Mouse (Mus musculus) left cerebral cortex, adult 9 months (tissue): ENCODE measurements around the gene Ppp5c.

Experiments
- DNase-seq, 2 experiments: peaks; one replicate each; pipeline ENCODE4 v3.0.0; 2022; ENCODE audit warnings: low spot score in 2 of 2

The Ppp5c gene

DNA sequence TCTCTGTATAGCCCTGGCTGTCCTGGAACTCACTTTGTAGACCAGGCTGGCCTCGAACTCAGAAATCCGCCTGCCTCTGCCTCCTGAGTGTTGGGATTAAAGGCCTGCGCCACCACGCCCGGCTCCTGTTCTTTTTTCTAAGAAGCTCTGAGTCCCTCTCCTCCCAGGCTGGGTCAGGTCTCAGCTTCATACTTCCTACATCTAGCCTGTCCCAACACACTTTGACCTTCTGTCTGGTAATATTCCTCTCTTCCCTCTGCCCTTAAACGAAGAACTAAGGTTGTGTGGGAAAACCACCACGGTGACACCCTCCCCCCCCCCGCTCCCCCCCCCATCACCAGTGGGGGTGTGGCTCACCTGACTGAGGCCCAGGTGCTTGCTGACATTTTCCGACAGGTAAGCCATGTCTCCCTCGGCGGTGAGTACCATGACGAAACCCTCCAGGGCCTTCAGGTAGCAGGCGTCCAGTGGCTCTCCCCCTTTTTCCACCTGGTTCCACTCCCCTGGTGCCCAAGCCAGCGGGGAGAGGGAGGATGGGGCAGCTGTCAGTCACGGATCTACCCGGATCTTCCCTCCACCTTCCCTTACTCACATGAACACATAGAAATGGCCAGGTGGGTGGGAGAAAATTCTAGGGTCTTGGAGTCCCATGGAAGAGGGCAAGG lies 26.7 kb upstream of the Ppp5c start:
- DNase-seq: no peak

DNA sequence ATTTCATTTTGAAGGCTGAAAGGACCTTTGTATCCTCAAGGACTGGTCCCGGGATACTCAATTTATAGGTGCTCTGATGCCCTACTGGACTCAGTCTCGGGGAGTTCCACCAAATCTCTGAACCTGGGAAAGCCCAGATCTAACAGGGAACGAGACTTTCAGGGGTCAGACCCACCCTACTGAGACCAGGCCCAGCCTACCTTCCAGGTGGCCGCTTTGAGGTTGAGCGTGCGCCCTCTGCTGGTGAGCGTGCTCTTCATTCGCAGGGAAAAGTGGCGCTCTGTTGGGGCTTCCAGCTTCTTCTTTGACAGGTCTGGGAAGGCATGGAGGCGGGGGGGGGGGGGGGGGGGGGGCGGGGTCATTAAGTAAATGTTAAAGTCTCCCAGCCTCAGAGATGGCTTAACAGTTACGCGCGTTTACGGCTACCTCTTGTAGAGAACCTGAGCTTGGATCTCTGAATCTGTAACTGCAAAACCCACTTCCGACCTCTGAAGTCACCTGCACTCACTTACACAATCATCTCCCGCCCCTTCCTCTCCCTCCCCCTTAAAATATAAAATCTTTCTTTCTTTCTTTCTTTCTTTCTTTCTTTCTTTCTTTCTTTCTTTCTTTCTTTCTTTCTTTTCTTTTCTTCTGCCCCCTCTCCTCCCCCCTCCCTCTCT lies 23.3 kb upstream of the Ppp5c start:
- DNase-seq: peak in 1 of 2 experiments; percentile 61

DNA sequence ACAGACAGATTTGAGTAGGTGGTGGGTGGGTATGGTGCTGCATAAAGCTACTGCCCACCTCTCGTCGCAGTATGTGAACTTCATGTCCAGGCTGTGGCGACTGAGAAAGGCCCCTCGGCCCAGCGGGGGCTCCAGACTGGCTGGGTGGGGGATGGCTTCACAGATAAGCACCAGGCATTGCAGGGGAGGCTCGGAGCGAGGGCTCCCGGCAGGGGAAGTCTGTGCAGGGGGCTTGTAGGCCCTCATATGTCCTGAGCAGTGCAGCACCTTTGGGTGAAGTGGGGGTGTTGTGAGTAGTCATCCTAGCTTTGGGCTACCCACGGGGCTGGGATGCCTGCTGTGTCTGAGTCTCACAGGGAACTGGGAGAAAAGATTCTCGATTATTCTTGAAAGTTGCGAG lies 22.8 kb upstream of the Ppp5c start:
- DNase-seq: no peak

DNA sequence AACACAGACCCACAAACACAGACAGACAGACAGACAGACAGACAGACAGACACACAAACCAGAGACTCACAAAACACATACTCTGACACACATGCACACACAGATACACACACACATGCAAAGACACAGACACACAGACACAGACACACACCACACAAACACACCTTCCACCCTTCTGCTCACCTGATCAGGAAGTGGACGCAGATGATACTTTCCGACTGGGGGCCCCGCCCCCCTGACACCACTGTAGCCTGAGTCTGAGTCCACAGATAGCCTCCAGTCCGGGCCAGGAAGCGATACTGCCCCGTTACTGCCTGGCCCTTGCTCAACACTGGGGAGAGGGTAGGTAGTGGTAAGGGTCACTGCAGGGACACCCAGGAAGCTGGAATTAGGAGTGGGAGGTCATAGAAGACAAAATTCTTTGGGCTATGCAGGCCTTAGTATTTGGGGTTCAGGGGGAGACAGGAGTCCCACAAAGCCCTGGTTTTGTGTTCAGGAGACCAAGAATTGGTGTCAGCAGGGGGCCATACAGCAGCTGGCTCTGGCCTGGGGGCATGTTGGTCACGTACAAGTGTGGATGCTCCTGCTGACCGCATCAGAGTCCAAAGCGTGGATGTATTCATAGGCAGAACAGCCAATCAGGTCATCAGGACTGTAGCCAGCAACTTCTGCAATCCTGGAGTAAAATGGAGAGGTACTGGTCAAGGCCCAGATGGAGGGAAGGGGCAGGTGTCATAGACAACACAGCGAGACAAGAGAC lies 20.9 kb upstream of the Ppp5c start:
- DNase-seq: no peak

DNA sequence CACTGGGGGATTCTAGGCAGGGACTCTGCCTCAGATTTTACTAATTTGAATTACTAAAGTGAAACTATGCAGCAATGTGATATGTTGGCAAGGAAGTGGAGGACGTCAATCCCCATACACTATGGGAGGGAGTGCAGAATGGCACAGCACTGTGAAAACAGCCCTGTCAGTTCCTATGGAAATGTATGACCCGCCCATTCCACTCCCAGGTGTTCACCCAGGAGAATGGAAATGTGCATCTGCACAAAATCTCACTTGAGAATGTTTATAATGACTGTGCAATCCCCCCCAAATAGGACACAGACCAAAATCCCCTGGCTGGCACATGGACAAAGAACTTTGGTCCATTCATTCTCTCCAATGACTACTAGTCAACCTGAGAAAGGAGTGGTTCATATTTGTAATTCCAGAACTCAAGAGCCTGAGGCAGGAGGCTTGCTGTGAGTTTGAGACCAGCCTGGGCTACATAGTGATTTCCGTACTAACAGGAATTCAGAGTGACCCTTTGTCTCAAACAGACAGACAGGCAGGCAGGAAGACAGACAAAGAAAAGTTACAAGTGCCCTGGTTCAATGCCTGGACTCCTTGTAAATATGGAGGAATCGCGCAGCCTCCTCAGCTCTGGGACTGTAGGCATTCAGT lies 19.4 kb upstream of the Ppp5c start:
- DNase-seq: no peak

DNA sequence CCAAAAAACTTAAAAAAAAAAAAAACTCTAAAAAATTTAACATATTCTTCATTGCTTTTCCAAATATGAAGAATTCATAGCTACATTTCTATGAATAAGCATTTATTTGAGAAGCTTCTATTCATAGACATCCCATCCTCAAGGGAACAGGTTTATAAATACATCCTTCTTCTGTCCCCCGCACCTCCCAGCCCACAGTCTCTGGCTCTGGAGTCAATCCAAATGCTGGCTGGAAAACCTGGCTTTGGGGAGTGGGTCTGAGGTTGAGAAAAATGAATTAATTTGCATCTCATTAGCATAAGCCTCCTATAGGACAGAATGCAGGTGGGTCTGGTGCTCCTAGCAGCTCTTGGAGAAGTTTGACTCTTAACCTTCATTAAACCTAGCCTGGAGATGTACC lies 18.0 kb upstream of the Ppp5c start:
- DNase-seq: no peak

DNA sequence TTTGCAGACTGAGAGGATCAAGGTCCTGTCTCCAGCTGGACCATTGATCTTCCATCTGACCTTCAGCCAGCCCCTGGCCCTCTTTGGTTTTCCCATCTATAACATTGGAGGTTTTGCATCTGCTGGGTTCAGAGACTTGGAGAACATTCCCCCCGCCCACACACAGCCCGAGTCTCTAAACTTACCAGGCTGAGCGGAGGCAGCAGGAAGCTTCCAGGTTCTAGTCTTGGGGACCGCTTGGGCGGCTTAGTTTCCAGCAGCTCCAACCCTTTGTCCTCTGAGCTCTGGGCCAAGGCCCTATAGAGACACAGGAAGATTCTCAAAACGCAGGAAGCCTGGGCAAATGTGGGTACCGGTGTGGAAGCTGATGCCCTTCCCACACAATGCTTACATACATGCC lies 11.6 kb upstream of the Ppp5c start:
- no peak for DNase-seq

DNA sequence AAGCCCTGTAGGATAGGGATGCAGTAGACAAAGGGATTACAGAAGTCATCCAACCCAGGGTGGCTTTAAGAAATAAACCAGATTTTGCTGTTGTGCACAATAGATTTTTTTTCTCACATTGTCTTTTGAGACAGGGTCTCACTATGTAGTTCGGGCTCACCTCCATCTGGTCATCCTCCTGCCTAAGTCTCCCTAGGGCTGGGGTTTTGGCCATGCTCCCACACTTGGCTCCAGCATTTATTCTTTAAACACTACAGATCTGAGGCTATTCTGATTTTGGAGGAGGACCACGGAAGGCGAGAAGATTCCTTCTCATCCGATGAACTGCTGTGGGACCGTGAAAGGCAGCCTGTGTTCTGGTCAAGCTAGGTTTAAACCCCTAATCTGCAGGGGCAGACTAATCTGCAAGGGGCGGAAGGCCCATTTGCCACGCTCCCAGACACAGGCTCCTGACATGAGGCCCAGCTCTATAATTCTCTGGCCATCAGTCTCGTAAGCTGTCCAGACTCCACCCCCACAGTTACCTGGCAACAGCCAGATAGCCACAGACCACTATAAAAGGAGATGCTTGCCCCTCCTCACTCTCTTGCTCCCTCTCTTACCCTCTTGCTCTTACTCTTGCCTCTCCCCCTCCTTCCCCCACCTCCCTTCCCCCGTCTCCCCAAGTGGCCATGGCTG lies 10.4 kb upstream of the Ppp5c start:
- DNase-seq: no peak

DNA sequence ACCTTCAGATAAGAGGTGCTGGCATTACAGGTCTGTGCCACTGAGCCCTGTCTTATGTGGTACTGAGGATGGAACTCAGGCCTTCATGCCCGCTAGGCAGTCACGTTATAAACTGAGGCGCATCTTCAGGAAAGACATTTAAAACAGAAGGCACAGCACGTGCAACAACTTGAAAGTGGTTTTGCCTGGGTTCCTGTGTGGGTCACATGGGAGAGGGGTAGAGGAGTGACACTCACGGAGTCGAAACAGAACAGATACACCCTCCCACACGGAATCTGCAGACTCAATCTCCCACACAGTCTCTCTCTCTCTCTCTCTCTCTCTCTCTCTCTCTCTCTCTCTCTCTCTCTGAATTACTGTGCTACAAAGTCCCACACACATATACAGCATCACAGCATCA lies 2.5 kb upstream of the Ppp5c start:
- DNase-seq: peak in 1 of 2 experiments; percentile 40

DNA sequence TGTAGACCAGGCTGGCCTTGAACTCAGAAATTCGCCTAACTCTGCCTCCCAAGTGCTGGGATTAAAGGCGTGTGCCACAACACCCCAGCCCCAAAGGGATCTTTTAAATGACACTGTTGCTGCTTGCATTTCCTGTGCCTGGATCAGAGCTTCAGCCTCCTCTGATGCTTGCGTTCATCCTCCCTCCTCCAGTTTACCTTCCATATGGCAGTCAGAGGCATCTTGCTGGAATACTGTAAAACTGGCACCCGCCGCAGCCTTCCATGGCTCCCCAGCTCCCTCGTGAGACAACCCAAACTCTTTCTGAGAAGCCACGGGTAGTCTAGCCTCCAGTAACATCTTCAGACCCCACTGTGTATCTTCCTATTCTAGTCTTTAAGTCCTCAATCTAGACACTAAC lies 1.2 kb upstream of the Ppp5c start:
- DNase-seq: peak in 1 of 2 experiments; percentile 50

DNA sequence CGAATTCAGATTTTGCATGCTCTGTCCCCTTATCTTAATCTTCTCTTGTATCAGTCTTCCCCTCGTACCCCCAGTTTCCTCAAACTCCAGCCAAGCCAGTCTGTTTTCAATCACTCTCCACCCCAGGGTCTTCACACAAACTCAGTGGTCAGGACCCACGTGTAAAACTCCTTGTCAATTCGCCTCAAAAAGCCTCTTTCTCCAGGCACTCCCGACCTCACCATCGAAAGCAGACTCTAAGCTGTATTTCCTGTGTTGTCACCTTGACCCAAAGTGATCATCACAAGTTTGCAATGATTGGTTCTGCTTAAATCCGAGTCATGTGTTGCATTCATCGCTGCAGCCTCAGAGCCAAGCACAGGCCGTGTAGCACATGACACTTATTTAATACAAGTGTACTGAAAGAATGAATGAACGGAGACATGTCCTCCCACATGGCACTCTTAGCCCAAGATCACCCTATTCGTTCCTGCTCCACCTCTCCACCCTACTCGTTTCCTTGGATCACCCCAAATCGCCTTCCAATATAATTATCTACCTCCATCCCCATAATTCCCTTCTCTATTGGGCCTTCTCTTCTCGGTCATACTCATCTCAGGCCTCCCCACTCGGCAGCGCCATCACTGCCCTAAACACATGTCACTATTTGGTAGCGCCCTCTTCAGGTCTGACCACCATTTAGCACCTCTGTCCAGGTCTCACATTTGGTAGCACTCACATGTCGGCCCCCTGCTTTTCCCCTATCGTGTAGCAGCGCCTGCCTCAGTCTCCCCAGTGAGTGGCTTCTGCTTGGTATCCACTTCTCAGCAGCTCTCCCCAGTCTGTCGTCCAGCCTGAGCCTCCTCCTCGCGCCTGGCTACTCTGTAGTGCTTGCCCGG lies 775 bp downstream of the Ppp5c start:
- DNase-seq: peak in 1 of 2 experiments; percentile 82

DNA sequence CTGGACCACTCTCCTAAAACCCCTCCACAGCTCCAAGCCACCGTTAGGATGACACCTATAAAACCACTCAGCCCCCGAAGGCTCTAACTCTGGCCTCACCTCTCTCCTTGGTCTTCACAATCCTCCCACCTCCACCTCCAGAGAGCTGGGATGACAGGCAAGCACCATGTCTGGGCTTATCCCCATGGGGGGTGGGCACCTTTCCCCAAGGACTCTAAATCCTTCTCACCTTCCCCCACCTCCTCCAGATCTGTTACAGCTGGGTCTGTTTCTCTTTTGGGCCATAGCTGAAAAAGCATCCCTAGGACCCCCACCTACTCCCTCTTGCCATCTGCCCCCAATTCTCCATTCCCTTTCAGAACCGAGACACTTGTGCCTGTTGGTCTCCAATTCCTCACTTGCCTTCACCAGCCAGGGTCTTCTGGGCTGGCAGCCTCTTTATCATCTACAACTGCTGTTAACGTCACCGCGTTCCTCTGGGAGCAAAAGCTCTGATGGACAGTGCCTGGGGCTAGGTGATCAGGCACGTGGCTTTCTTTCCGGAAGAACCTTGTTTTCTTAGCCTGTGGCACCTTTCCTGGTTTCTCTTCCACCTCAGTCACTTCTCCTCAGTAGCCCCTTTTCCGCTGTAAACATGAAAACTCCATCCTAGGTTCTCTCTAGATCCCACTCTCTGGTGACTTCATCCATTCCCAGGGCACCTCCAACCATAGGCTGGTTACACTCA lies 1.7 kb downstream of the Ppp5c start:
- no peak for DNase-seq

DNA sequence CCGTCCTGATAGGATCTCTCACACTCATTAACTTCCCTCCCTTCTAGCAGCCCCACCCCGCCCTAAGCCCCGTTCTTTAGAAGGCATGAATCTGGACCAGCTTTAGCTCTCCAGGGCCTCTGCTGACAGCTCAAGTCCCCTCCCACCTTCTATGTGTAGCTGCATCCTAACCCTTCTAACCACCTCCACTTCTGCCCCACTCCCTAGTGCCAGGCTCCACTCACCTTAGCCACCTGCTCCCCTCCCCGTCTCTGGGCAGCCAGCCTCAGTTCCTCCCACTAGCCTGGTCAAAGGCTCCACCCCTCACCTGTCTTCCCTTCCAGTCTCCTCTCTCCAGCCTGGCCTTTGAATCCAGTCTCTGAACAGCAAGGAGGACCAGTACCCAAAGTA lies 2.2 kb downstream of the Ppp5c start:
- no peak for DNase-seq

DNA sequence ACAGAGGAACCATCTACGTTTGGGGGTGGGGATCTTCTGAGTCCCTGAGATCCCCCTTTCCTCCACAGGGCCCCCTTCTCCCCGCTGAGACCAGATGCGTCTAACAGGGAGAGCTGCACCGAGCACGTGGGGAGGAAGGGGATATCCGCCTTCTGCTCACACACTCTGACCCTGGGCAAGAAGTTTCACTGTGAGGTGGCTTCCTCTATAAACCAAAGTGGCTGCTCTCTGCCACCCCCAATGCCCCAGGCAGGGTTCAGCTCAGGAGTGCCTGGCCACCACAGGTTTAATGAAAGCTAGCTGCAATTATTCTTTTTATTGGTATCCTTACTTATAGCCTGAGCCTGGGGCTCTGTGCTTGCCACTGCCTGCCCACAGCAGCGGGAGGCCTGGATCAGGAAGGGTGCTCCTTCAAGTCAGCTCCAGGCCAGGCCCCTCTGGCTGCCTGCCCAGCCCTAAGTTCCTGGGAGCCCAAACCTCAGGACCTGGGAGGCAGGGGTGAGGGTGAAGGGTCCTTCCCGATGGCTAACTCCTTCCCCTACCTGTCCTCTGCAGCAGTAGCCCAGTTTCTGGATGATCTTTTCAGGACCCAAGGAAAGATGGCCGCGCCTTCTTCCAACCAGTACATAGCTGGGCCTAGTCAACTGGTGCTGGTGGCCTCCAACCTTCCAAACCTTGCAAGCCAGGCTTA lies 2.8 kb downstream of the Ppp5c start:
- no peak for DNase-seq

DNA sequence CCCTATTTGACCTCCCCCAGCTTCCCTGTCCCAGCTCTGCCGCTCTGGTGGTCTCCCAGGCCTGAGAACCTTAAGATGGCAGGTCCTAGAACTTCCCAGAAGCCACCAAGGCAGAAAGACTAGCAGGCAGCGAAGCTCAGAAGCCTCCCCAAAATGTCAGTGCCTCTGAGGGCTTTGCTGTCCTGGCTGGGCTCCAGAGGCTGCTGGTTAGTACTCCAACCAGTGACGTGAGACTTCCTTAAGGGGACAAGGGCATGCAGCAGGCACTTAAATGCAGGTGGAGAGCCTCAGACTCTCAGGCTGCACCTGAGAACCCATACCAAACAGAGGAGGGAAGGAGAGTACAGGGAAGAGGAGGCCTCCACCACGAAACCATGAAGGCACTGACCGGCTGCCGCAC lies 3.6 kb downstream of the Ppp5c start:
- no peak for DNase-seq

DNA sequence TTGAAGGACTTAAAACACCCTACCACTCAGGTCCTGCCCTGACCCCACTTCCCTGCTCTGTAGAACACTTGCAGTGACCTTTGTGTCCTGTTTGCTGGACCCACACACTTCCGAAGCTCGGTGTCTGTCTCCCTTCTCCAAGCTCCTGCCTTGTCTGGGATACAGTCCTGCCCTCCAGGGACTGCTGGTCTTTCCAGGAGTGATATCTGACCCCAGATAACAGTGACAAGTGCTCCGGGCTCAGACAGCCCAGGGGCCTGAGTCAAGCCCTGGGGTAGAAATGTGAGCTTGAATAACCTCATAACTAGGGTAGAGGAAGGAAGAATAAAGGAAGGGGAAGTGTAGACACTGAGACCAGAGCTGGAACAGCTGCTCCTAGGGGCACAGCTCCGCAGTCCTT lies 4.0 kb downstream of the Ppp5c start:
- no peak for DNase-seq

DNA sequence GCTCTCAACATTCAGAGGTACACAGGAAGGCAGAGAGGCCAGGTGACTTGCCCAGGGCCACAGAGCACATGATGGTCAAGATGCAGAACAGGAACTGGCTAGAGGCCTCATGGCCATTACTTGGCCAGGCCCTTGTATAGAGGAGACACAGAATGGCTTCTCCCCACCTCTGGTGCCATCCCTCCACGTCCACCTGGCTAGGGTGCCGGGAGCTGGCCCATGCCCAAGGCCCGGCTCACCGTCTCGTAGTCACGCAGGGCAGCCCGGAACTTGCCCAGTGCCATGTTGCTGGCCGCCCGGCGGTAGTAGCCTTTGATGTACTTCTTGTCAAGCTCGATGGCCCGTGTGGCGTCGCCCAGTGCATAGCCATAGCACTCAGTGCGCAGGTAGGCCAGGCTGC lies 5.5 kb downstream of the Ppp5c start:
- no peak for DNase-seq

DNA sequence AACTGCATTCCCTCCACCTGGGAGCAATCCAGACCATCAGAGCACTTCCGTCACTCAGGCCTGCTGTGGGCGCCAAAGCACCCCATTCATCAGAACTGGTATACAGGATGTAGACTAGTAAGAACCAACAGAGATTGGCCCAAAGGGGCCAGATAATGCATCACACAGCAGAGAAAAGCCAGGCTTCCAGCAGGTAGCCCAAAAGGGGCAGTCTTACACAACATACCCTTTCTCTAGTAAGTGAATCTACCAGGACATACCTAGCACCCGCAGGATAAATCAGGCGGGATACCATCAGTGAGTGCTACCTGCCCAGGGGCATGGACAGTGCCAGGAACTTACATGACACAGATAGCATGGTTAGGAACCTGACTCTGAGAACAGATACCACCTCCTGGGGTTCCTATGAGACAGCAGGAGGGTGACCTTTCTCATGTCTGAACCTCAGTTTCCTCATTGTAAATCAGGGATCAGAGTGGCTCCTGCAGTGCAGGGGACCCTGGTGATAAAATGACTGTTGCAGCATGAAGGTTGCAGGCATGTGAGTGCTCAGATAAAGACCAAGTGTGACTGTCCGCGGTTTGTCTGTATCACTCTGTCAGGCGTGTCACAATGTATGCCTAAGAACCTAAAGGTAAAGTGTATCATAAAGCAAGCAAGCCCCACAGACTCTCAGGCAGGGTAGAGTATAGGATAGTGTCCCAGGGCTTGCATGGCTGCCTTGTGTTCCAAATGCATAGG lies 8.1 kb downstream of the Ppp5c start:
- no peak for DNase-seq

DNA sequence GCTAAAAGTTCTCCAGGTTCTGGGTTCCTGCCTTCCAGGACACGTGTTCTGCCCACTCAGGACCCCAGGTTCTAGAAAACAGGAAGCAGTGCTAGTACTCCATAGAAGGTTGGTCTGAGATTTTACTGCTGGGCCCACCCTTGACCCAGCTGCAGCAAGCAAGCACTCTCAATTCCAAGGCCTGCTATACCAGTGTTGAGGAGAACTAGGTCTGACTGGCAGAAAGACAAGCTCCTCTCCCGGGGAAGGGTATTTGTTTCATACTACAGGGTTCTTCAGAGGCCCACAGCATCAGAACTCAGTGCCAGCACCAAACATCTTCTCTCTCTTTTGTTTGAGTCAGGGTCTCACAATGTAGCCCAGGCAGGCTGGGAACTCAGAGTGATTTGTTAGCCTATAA lies 9.8 kb downstream of the Ppp5c start:
- DNase-seq: no peak
